Mouse (Mus musculus) hindbrain, embryonic 11.5 days (tissue): ENCODE data around the gene Camk1d. TPM values are rescaled to one million over a fixed set of nuclear protein-coding genes. Genes with fewer than 3 reads are reported as not detected.

Source experiments
- ATAC-seq: fragments of 200-750 bp; cut with Nextera tagmentation; 2 replicates; pipeline ENCODE4 v1.8.0; 2017; ENCODE audit warnings: mild to moderate bottlenecking, moderate TSS enrichment, moderate library complexity; ENCODE audit not compliant: low FRiP score
- DNase-seq: peaks from one replicate; pipeline ENCODE4 v3.0.0-alpha.2; 2015; ENCODE audit warnings: low spot score
- H3K27ac ChIP-seq: fragments of 300-500 bp; sonication (generic); 2 replicates; pipeline ENCODE4 v1.5.1; 2014; ENCODE audit warnings: mild to moderate bottlenecking, low read depth, low read length
- H3K27me3 ChIP-seq: fragments of 300-500 bp; sonication (generic); 2 replicates; pipeline ENCODE4 v1.6.1; 2014; ENCODE audit warnings: mild to moderate bottlenecking, low read length, moderate library complexity, mixed read lengths; ENCODE audit not compliant: control insufficient read depth, insufficient read depth
- H3K36me3 ChIP-seq: fragments of 300-500 bp; sonication (generic); 2 replicates; pipeline ENCODE4 v1.6.1; 2014; ENCODE audit warnings: mild to moderate bottlenecking, low read length, moderate library complexity, mixed read lengths; ENCODE audit not compliant: control insufficient read depth, insufficient read depth
- H3K4me1 ChIP-seq: fragments of 300-500 bp; sonication (generic); replicated peaks from 2 replicates; pipeline ENCODE4 v1.6.1; 2014; ENCODE audit warnings: low read length, mixed read lengths; ENCODE audit not compliant: control insufficient read depth, insufficient read depth
- H3K4me2 ChIP-seq: fragments of 300-500 bp; sonication (generic); replicated peaks from 2 replicates; pipeline ENCODE4 v1.6.1; 2014; ENCODE audit warnings: mild to moderate bottlenecking, low read depth, low read length
- H3K4me3 ChIP-seq: fragments of 300-500 bp; sonication (generic); 2 replicates; pipeline ENCODE4 v1.5.1; 2014; ENCODE audit warnings: low read depth, low read length
- H3K9ac ChIP-seq: fragments of 300-500 bp; sonication (generic); 2 replicates; pipeline ENCODE4 v1.6.1; 2014; ENCODE audit warnings: low read depth, low read length
- H3K9me3 ChIP-seq: fragments of 300-500 bp; sonication (generic); 2 replicates; pipeline ENCODE4 v1.6.1; 2016; ENCODE audit warnings: low read length; ENCODE audit not compliant: control insufficient read depth
- WGBS: fragments of 180-500 bp; shearing (Covaris S2); extraction: QIAGEN DNeasy Blood & Tissue Kit; methylation state at CpG from one replicate; pipeline ENCODE4 v1.1.7; 2014; 5-methylcytosine and 5-hydroxymethylcytosine counted together
- polyA plus RNA-seq: library from polyadenylated mRNA; unstranded; fragments of >200 nt; fragmentation: Nextera tagmentation; extraction: Ambion mirVana; gene quantifications from 2 replicates; pipeline ENCODE4 v1.2.1, GENCODE M21; 2014

Camk1d gene
- polyA plus RNA-seq, 1 experiment from 2014 or later = 2.7 TPM

DNA sequence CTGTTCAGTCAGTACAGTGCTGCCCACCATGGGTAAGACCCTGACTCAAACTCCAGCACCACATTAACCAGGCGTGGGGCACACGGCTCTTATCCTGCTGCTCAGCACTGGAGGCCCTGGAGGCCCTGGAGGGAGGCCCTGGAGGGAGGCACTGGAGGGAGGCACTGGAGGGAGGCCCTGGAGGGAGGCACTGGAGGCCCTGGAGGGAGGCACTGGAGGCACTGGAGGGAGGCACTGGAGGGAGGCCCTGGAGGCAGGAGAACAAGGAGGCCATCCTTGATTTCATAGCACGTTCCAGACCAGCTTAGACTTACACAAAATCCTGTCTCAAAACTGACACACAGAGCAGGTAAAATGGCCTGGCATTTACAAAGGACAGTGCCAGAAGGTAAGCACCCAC lies 70.4 kb downstream of the Camk1d start:
- Histone ChIP-seq H3K36me3 (no peaks in the 10 kb centered on the region), H3K4me3 (no peak overlapping the region), H3K9me3 (no peaks in the 10 kb centered on the region), H3K4me2 (no peak overlapping the region), H3K27ac (no peak overlapping the region), H3K4me1 (no peaks in the 10 kb centered on the region), H3K9ac (no peak overlapping the region), H3K27me3 (no peaks in the 10 kb centered on the region)
- DNase-seq = no peak
- no peak for ATAC-seq
- WGBS = 89% methylated on average over 3 of the region's 3 CpGs

DNA sequence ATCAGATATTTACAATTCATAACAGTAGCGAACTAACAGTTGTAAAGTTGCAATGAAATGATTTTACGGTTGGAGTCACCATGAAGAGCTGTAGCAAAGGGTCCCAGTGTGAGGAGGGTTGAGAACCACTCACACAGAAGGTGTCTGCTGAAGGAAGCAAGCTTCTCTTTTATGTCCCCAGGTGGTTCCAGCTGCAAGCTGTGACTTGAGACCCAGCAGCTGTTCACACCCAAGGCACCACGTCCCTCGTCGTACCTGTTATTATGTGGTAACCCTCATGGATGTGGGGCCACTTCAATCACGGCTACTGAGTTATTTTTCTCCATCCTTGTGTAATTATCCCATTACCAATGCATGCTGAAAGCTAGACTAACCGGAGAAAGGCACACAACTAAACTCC lies 71.1 kb downstream of the Camk1d start:
- Histone ChIP-seq H3K4me3 (no peak overlapping the region), H3K4me1 (no peaks in the 10 kb centered on the region), H3K36me3 (no peaks in the 10 kb centered on the region), H3K27ac (no peak overlapping the region), H3K4me2 (no peak overlapping the region), H3K9ac (no peak overlapping the region), H3K9me3 (no peaks in the 10 kb centered on the region), H3K27me3 (no peaks in the 10 kb centered on the region)
- DNase-seq (no peak), ATAC-seq (no peak)
- 78% methylated on average over 7 of the region's 7 CpGs for WGBS

DNA sequence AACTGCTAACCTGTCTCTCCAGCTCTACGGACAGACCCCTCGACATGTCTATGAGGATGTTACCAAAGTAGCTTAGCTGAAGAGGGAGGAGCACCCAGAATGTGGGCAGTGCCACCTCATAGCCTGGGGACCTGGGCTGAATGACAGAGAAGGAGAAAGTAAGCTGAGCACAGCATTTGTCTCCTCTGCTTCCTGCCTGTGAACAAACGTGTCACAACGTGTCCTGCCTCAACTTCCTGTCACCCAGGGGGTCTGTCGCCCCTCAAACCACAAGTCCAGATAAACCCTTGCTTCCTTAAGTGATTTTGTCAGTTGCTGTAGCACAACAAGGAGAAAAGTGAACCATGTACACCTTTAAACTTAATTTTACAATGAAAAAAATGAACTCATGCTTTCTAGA lies 71.7 kb downstream of the Camk1d start:
- WGBS = 66% methylated on average over 5 of the region's 5 CpGs

DNA sequence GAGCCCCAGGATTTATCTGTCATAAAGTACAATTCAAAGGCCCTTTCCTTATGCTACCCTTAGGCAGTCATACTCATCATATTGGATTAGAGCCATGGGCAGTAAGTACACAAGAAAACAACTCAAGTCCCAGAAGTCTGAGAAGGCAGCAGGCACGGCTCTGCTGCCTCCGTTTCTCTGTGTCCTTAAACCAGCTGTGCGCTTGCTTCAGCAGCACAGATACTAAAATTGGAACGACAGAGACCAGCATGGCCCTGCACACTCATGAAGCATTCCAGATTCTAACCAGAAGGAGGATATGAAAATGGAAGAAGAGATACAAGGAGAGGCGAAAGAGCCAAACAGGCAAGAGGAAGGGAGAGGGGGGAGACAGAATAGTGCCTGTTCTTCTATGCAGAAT lies 72.6 kb downstream of the Camk1d start:
- Histone ChIP-seq H3K9ac (no peak overlapping the region), H3K27me3 (no peaks in the 10 kb centered on the region), H3K4me2 (no peak overlapping the region), H3K36me3 (no peaks in the 10 kb centered on the region), H3K4me3 (no peak overlapping the region), H3K27ac (no peak overlapping the region), H3K9me3 (no peaks in the 10 kb centered on the region), H3K4me1 (no peaks in the 10 kb centered on the region)
- 86% methylated on average over 5 of the region's 5 CpGs for WGBS
- DNase-seq (no peak), ATAC-seq (no peak)

More for the DNA sequence above, 71.7 kb downstream of the Camk1d start:
- DNase-seq (no peak), ATAC-seq (no peak)
- no peak overlapping the region for H3K4me3 ChIP-seq
- no peak overlapping the region for H3K4me2 ChIP-seq
- no peaks in the 10 kb centered on the region for H3K27me3 ChIP-seq
- no peak overlapping the region for H3K27ac ChIP-seq
- no peaks in the 10 kb centered on the region for H3K4me1 ChIP-seq
- H3K9ac ChIP-seq = no peak overlapping the region
- no peaks in the 10 kb centered on the region for H3K9me3 ChIP-seq
- no peaks in the 10 kb centered on the region for H3K36me3 ChIP-seq

DNA sequence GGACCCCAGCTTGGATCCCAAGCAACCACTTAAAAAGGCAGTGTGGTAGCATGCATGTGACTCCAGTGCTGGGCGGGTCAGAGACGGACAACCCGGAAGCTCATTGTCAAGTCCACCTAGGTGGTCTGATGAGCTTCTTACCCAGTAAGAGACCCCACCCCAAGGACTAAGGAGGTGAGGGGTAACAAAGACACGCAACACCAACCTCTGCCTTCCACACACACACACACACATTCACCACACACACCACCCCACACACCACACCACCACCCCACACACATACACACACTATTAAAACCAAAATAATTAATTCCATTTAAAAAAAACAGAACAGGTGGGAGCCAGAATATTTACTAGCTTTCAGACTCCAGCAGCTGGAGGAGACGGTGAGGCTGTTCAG lies 73.7 kb downstream of the Camk1d start:
- 91% methylated on average over 5 of the region's 5 CpGs for WGBS
- Histone ChIP-seq H3K27me3 (no peaks in the 10 kb centered on the region), H3K4me1 (no peaks in the 10 kb centered on the region), H3K4me2 (no peak overlapping the region), H3K27ac (no peak overlapping the region), H3K4me3 (no peak overlapping the region), H3K9ac (no peak overlapping the region), H3K9me3 (no peaks in the 10 kb centered on the region), H3K36me3 (no peaks in the 10 kb centered on the region)
- ATAC-seq (no peak), DNase-seq (no peak)

DNA sequence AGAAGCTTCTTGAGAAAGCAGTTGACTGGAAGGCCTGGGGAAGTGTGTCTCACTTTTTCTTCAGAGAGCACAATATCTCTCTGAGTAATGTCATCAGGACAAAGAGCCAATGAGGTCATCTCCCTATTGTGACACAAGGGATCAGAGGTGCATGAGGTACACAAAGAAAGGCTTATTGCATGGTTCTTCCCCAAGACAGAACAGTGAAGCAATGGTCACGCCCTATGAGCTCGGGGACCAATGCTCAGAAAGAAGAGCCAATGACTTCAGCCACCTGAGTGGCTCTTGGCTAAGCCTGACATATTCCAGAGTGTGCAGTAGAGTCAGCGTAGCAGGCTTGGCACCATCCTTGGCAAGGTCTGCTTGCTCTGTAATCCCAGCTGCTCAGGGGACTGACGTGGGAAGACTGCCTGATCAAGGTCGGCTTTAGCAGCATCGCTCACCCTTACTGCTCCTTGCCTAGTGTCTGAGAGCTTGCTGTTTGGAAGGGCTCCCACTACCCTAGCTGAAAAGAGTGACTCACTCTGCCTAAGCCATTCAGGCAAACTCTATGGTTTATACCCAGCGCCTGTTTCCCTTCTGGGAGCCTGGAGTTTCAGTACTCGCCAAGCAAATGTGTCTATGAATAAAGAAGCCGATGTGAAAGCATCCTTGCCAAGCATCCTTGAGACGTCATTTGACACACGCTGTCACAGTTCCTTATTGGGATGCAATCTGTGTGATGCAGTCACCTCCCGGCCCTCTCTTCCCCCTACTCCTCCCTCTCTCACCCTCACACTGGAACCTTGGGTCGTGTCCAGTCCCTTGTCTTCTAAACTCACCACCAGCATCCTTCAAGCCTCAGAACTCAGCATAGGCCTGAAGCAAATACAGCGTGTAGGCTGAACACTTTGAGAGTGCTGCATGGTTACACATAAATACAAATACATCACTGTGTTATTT lies 77.2 kb downstream of the Camk1d start:
- H3K4me2 ChIP-seq = no peak overlapping the region
- no peak overlapping the region for H3K9ac ChIP-seq
- H3K4me3 ChIP-seq = no peak overlapping the region
- H3K27me3 ChIP-seq = no peaks in the 10 kb centered on the region
- H3K27ac ChIP-seq = no peak overlapping the region
- 89% methylated on average over 14 of the region's 14 CpGs for WGBS
- H3K9me3 ChIP-seq = no peaks in the 10 kb centered on the region
- ATAC-seq = no peak
- H3K36me3 ChIP-seq = no peaks in the 10 kb centered on the region
- DNase-seq = no peak
- H3K4me1 ChIP-seq = no peaks in the 10 kb centered on the region

DNA sequence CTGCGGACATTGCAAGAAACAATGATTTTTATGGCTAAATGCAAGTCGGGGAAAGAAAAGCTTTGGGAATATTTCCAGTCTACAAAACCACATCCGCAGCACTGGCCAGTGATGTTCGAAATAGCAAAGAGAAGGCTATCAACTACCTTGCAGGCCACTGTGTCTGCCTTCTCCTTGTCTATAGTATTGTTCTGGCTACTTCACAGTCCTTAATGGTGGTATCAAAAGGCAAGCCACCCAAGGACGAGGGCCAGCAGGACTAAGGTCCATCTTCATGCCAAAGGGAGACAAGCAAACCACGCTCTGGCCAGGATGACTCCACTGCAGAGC lies 82.0 kb downstream of the Camk1d start:
- Histone ChIP-seq H3K4me1 (no peaks in the 10 kb centered on the region), H3K27me3 (no peaks in the 10 kb centered on the region), H3K9ac (no peak overlapping the region), H3K4me3 (no peak overlapping the region), H3K27ac (no peak overlapping the region), H3K36me3 (no peaks in the 10 kb centered on the region), H3K9me3 (no peaks in the 10 kb centered on the region), H3K4me2 (no peak overlapping the region)
- DNase-seq (no peak), ATAC-seq (no peak)
- WGBS = 93% methylated on average over 6 of the region's 6 CpGs

DNA sequence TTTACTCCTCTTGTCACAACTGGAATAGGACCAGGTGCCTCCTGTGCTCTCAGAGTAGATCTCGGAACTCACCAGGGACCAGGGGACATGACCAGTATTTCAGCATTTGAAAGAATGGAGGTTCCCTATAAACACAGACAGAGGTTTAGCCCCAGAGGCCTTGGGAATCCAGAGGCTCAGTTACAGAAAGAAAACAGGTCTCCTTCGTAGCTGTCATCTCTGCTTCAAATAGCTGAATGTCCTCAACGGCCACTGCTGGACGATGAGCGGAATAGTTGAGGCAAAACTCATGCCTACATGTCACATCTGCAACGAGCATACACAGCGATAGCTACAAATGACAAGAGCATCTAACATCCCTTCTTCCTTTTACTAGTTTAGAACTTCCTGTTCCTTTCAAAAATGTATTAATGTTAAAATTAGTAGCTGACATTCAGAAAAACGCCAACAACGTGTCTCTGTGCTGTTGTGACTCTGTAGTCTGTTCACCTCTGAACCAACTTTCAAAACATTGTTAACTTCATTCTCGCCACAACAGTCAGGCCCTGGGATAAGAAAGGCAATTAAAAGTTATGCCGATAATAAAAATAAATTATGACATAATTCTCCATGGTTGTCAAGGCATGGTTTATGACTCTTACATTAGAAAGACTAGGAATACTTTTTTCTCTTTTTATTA lies 82.5 kb downstream of the Camk1d start:
- Histone ChIP-seq H3K27me3 (no peaks in the 10 kb centered on the region), H3K9me3 (no peaks in the 10 kb centered on the region), H3K27ac (no peak overlapping the region), H3K4me2 (no peak overlapping the region), H3K9ac (no peak overlapping the region), H3K4me3 (no peak overlapping the region), H3K4me1 (no peaks in the 10 kb centered on the region), H3K36me3 (no peaks in the 10 kb centered on the region)
- ATAC-seq (no peak), DNase-seq (no peak)
- 89% methylated on average over 11 of the region's 11 CpGs for WGBS

DNA sequence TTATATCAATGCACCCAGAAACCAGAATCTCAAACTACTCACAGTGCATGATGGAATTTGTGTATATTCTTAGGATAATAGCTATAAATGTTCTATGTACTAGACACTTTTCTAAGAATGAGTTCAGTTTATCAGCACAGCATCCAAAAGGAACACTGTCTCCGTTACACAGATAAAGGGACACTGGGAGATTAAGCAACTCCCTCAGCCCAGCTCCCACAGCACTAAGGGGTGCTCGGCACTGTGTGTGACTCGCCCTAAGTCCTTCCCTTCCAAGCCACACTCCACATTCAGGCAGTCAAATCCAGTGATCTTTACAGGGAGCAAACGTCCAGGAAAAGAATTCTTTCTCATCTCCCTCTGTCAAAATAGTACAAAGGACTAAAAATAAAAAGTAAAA lies 83.6 kb downstream of the Camk1d start:
- H3K4me1 ChIP-seq = no peaks in the 10 kb centered on the region

More for the DNA sequence above, 83.6 kb downstream of the Camk1d start:
- Histone ChIP-seq H3K9me3 (no peaks in the 10 kb centered on the region), H3K9ac (no peak overlapping the region), H3K36me3 (no peaks in the 10 kb centered on the region), H3K27me3 (no peaks in the 10 kb centered on the region), H3K4me2 (no peak overlapping the region), H3K27ac (no peak overlapping the region), H3K4me3 (no peak overlapping the region)
- DNase-seq (no peak), ATAC-seq (no peak)
- WGBS = 76% methylated on average over 4 of the region's 4 CpGs
